Mouse (Mus musculus) gastrocnemius, postnatal 36 days (tissue): ENCODE data around the gene Lingo4. TPM values are rescaled to one million over a fixed set of nuclear protein-coding genes. Genes with fewer than 3 reads are reported as not detected.

Experiments
- DNase-seq, 2 experiments: peaks; one replicate each; pipeline ENCODE4 v3.0.0; 2022
- intact Hi-C: fragments of 180-260 bp; cut with DNase I; formaldehyde crosslinking; loops from one replicate; pipeline ENCODE4 v1.15.1; 2025
- long read RNA-seq, 2 experiments: library from polyadenylated mRNA; stranded (forward); transcript quantifications; one replicate each; pipeline ENCODE4 v2.0.0; 2021
- total RNA-seq, 2 experiments: library from RNA; stranded (reverse); gene quantifications; 2 replicates each; pipeline ENCODE4 v1.2.3; 2021

The Lingo4 gene
- under 1 TPM; 0.15 to 0.26 TPM for total RNA-seq
- long read RNA-seq, experiment 1 = 0 reads
- long read RNA-seq, experiment 2 = 0 reads

GRCm38 (mm10) chr3:94398217-94398616 lies at the start of gene Lingo4:
Gene Lingo4 (plus strand): TSS chr3:94398517.
- DNase-seq = no peak
- intact Hi-C loops = no loop called here

- DNase-seq = no peak
- intact Hi-C loops = no loop called here
Measured at GRCm38 (mm10) chr3:94360812-94361211, 37.5 kb upstream of the Lingo4 start.

DNA sequence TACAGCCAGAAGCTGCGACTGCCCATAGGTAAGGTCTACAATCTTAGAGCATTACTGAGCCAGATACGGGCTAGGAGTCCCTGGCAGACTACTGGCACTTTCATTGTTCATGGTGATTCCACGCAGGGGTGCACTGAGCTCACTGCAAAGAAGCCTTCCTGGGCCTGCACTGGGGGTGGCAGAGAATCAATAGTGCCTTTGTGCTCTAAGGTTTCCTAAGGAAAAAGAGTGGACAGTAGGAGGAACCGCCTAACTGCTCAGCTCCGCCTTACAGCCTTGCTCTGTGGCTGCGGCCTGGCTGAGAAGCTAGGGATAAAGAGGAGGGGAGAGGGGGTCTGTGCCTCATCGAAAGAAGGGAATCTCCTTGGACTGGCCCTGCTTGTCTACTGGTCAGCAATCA lies 36.2 kb upstream of the Lingo4 start, which contains the start of gene C2cd4d:
Gene C2cd4d, plus strand, starts transcription at position 301 of the 400 bp plus-strand sequence.
- intact Hi-C loops = no loop called here
- DNase-seq = no peak

GRCm38 (mm10) chr3:94363291-94364153 lies 34.8 kb upstream of the Lingo4 start:
- intact Hi-C loops = no loop called here
- DNase-seq = peak; percentile 38 to 39

DNA sequence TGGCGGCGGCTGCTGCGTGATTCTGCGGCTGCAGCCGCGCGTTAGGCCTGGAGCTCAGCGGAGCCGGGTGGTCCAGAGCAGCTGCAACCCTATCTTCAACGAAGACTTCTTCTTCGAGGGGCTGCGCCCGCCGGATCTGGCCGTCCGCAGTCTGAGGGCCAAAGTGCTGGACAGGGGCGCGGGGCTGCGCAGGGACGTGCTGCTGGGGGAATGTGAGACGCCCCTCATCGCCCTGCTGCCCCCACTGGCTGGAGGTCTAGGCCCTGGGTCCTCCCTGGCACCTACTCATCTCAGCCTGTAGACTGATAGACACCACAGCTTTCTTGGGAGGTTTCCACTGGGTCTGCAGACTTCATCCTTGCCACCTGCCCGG lies 34.2 kb upstream of the Lingo4 start:
- DNase-seq = no peak
- intact Hi-C loops = no loop called here

- intact Hi-C loops = loop anchor here (5.0 kb wide), 3 partner anchors 91 to 236 kb away; no protein-coding TSS in a partner anchor
- peak; percentile 59 to 63 for DNase-seq
Measured at GRCm38 (mm10) chr3:94366761-94367160, 31.6 kb upstream of the Lingo4 start.

DNA sequence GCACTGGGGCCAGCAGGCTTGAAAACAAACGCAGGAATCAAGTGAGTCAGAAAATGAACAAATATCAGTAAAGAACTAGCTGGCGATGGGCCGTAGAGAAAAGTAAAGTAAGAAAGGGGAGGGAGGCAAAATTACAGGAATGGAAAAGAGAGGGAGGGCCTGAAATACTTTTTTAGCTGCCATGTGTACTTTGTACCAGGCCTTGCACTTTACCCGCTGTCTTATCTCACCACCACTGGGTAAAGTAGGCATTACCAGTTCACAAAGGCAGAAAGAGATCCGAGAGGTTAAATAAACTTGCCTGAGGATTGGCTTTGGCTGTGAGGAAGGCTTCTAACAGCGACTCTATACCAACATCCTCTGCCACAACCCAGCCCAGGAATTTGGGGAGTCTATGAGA lies 30.8 kb upstream of the Lingo4 start:
- intact Hi-C loops = loop anchor here (5.0 kb wide), 3 partner anchors 90 to 235 kb away; no protein-coding TSS in a partner anchor

DNA sequence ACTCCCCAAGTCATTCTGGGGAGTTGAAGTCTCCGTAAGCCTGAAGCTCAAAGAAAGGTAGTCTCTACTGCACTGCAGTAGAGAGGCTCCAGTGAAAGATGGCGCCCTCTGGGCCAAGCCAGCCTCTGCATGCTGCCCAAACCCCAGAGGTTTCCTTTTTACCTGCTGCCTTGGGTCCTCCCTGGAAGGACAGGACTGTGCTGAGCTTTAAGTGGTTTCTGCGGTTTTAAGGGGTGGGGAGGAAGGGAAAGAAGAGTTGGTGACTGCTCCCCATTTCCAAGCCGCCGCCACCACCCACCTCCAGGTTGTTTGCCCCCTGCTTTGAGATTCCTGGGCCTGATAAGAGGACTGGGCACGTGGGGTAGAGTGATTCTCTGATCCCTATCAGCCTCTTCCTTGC lies 29.7 kb upstream of the Lingo4 start:
- no peak for DNase-seq
- intact Hi-C loops = loop anchor here (5.0 kb wide), 3 partner anchors 89 to 234 kb away; no protein-coding TSS in a partner anchor

More for the DNA sequence above, 30.8 kb upstream of the Lingo4 start:
- no peak for DNase-seq

DNA sequence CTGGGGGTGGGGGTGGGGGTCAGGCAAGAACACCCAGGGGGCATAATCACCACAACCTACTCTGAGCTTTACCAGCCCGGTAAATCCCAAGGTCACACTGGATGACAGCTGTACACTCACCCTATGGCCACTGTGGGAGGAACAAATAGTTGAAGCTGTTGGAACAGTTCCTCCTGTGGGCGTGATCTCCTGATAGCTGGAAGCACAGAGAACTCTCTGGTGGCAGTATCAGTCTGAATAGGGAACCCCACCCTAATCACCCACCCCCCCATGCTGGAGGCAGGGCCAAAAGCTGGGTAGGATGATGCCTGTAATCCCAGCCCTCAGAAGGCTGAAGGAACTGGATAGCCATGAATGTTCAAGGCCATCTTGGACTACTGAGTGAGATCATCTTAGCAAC lies 28.6 kb upstream of the Lingo4 start:
- intact Hi-C loops = loop anchor here (5.0 kb wide), 3 partner anchors 88 to 233 kb away; no protein-coding TSS in a partner anchor
- no peak for DNase-seq

DNA sequence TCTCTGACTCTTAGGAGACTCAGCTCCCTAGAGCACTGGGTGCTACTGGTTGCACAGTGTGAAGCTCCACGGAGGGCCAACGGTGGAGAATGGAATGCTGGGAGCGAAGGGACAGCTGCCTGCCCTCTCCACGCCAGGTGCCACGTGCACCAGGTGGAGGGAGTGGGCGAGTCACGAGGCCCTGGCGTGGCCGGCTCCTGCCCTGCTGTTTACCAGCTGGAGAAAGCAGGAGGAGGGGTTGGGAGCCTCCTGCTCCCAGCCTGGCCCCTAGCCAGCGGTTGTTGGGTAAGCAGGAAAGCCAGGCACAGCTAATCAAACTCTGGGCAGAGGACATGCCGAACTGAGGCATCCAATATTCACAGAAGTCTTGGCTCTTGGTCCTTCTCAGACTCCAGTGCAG lies 26.7 kb upstream of the Lingo4 start:
- DNase-seq = peak; percentile 65 to 83
- intact Hi-C loops = no loop called here

- intact Hi-C loops = no loop called here
- DNase-seq = no peak
Measured at GRCm38 (mm10) chr3:94372038-94372437, 26.3 kb upstream of the Lingo4 start.

- intact Hi-C loops = no loop called here
- peak in 1 of 2 experiments; percentile 62 for DNase-seq
Measured at GRCm38 (mm10) chr3:94372641-94373040, 25.7 kb upstream of the Lingo4 start, which contains the start of gene Rorc. Gene Rorc (plus strand): TSS chr3:94372794.

- intact Hi-C loops = no loop called here
- no peak for DNase-seq
Measured at GRCm38 (mm10) chr3:94373090-94373489, 25.2 kb upstream of the Lingo4 start.

DNA sequence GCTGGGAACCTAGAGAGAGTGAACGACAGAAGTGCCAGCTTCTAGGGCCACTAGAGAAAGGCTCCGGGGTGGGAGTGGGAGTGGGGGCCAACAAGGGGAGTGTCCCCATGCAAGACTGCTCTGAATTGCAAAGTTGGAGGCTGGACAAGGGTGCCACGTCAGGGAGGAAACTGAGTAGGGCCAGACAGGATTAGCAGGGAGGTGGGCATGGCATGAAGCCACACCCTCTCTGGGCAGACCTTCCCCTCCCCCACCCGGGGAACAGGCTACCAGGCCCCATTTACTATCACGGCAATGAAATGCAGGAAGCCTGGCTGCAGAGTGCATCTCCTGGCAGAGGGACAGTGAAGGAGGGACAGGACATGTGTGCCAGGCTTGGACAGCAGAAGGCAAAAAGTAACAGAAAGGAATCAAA lies 24.7 kb upstream of the Lingo4 start:
- intact Hi-C loops = no loop called here
- peak; percentile 62 to 68 for DNase-seq

GRCm38 (mm10) chr3:94374636-94375035 lies 23.7 kb upstream of the Lingo4 start:
- intact Hi-C loops = no loop called here
- DNase-seq = peak in 1 of 2 experiments; percentile 15

DNA sequence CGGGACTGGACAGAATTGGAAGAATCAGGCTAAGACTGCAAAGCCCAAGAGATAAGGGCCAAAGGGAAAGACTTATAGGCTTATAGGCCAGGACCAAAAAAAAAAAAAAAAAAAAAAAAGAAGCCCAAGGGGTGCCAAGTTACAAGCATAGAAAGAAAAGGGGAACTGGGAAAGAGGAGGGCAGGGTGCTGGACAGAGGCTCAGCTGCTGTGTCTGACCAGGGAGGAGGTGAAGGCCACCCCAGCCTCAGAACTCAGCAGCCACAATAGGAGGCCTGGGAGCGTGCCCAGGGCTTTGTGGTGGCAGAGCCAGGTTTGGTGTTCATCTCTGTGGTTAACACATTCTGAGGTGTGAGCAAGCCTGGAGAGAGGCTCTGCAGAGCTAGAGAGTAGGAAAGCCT lies 23.2 kb upstream of the Lingo4 start:
- DNase-seq = no peak
- intact Hi-C loops = no loop called here

DNA sequence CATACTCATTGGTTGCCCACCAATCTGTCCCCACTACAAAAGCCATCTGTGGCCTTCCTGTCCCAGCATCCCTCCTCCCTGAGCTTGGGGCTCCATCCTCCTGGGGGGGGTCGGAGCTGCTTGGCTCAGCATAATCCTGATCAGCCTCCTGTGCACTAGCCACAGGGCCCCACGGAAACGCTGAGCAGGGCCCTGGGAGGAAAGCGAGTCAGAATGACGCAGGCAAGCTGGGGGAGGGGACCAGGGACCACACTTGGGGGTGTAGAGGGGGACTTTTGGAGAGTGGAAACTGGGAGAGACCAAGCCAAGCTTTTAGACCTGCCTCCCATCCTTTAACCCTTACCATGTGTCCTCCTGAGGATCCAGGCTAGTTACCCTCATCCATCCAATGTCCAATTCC lies 22.5 kb upstream of the Lingo4 start:
- intact Hi-C loops = no loop called here
- DNase-seq = no peak

GRCm38 (mm10) chr3:94377028-94377923 lies 21.0 kb upstream of the Lingo4 start:
- intact Hi-C loops = no loop called here
- no peak for DNase-seq

DNA sequence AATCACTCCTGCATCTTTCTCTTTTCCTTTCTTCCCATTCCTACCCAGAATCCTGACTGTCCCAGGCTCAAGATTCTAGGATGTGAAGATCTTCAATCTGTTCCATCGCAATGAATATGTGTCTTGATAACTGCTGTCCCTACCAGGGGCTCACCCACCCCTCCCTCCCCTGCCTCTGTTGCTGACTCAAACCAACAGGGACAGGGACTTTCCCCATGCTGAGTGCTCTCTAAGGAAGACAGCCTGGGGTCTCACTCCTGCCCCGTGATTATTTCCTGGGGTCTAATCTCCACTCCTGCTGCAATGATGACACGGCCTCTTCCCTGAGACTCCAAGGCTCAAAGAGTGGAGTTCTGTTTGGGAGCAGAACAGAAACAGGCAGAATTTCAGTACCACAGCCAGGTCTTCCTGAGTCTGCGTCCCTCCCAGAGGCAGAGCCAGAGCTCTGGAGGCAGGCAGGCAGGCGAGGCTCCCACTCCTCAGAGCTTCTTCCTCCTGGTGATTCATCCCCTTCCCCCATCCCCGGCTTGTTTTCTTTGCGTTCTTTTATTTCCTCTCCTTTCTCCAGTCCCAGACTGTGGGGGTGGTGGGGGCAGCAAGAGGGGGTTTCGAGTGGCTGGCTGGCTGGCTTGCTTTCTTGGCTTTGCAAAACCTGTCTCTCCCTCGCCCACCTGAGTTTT lies 18.3 kb upstream of the Lingo4 start:
- intact Hi-C loops = no loop called here

DNA sequence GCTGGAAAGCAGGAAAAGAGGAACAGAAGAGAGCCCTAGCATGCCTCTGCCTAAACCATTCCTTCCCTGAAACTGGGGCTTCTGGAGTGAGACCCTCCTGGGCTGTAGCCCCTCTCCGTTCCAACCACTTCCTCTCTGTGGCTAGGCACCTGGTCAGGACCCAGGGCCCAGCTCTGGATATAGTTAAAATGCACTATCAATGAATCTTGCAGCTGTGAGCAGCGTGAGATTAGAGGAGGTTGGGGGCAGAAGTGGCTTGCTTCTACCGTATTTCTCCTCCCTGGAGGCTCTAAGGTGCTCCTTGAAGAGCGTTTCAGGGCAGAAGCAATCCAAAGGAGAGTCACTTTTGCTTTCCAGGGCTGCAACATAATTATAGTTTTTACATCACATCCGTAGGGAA lies 16.0 kb upstream of the Lingo4 start:
- no peak for DNase-seq

More for the DNA sequence above, 18.3 kb upstream of the Lingo4 start:
- DNase-seq = no peak

More for the DNA sequence above, 16.0 kb upstream of the Lingo4 start:
- intact Hi-C loops = no loop called here
